Mouse (Mus musculus): Measurements from ENCODE around the gene Atp5d.

DNA sequence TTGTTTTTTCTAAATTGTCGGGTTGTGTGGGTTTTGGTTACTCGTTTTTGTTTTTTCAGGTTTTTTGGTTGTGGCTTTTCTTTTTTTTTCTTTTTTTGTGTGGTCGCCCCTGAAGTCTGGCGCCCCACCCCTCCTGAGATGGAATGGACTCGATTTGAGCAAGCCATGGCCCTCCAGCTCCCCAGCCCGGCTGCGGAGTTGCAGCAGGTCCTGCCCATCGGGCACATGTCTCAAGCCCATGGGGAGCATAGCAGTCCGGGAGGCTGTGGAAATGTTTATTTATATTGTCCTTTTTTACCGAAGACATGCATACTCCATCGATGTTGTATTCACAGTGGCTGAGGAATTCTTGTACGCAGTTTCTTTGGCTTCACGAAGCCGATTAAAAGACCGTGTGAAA lies 32.8 kb downstream of the Atp5d start:
- TF ChIP-seq CTCF (IDR thresholded peaks at IDR 0.05; ENCODE audit: borderline replicate concordance, control insufficient read depth, extremely low read depth, insufficient read depth, low read length, poor library complexity) (no peak), POLR2A (IDR thresholded peaks at IDR 0.05; ENCODE audit: control insufficient read depth, extremely low read depth, insufficient read depth, low read length, poor library complexity) (no peak)
